Mouse (Mus musculus): Measurements from ENCODE around the gene Ube2z. TPM values are rescaled to one million over a fixed set of nuclear protein-coding genes. Genes with fewer than 3 reads are reported as not detected.
A peak's percentile ranks its signal among the peaks of the same experiment; 100 is the strongest.

Gene Ube2z
- polyA plus RNA-seq, 1 experiment from 2014 or later: 43.5 TPM

- H3K27me3 ChIP-seq (replicated peaks): no peaks in the 10 kb centered on the region
- under 1% methylated on average over 33 of the region's 33 CpGs for WGBS
- H3K4me3 ChIP-seq: peak overlapping the region; percentile 96
- peak overlapping the region; percentile 96 for H3K4me2 ChIP-seq
- H3K9me3 ChIP-seq (replicated peaks): no peaks in the 10 kb centered on the region
- H3K9ac ChIP-seq: peak overlapping the region; percentile 96
- ATAC-seq (ENCODE audit: insufficient number of reproducible peaks, low FRiP score): peak; percentile 15; the same call in 1 of the 2 replicates
- peak overlapping the region; percentile 95 for H3K27ac ChIP-seq (ENCODE audit: poor library complexity, severe bottlenecking)
- H3K4me1 ChIP-seq (replicated peaks): peaks cover 25% of the 10 kb centered on the region
- H3K36me3 ChIP-seq: no peaks in the 10 kb centered on the region
These were observed 58.8 kb downstream of the Ube2z start for GRCm38 (mm10) chr11:96006367-96006851.

- no peaks in the 10 kb centered on the region for H3K36me3 ChIP-seq
- H3K4me3 ChIP-seq: peak within 1 kb of the TSS; percentile 96
- H3K9ac ChIP-seq: peak within 1 kb of the TSS; percentile 96
- H3K4me2 ChIP-seq: peak within 1 kb of the TSS; percentile 96
- H3K27me3 ChIP-seq (replicated peaks): no peaks in the 10 kb centered on the region
- peak; percentile 48 for ATAC-seq (ENCODE audit: insufficient number of reproducible peaks, low FRiP score)
- WGBS: under 1% methylated on average over 64 of the region's 74 CpGs
- peak within 1 kb of the TSS; percentile 95 for H3K27ac ChIP-seq (ENCODE audit: poor library complexity, severe bottlenecking)
- no peaks in the 10 kb centered on the region for H3K9me3 ChIP-seq (replicated peaks)
- H3K4me1 ChIP-seq (replicated peaks): peaks cover 26% of the 10 kb centered on the region
These were observed 59.6 kb downstream of the Ube2z start, which contains the start of gene Igf2bp1 for GRCm38 (mm10) chr11:96005403-96006271. TSS of gene Igf2bp1 (minus strand) at chr11:96005940.

- H3K9me3 ChIP-seq (replicated peaks): no peaks in the 10 kb centered on the region
- WGBS: under 1% methylated on average over 57 of the region's 57 CpGs
- no peaks in the 10 kb centered on the region for H3K27me3 ChIP-seq (replicated peaks)
- peak; percentile 43 for ATAC-seq (ENCODE audit: insufficient number of reproducible peaks, low FRiP score)
- H3K4me3 ChIP-seq: peak overlapping the region; percentile 96
- H3K36me3 ChIP-seq: no peaks in the 10 kb centered on the region
- H3K4me1 ChIP-seq (replicated peaks): peaks cover 30% of the 10 kb centered on the region
- H3K4me2 ChIP-seq: peak overlapping the region; percentile 96
- H3K9ac ChIP-seq: peak overlapping the region; percentile 96
- H3K27ac ChIP-seq (ENCODE audit: poor library complexity, severe bottlenecking): peak overlapping the region; percentile 95
These were observed 60.3 kb downstream of the Ube2z start for GRCm38 (mm10) chr11:96004793-96005402.

DNA sequence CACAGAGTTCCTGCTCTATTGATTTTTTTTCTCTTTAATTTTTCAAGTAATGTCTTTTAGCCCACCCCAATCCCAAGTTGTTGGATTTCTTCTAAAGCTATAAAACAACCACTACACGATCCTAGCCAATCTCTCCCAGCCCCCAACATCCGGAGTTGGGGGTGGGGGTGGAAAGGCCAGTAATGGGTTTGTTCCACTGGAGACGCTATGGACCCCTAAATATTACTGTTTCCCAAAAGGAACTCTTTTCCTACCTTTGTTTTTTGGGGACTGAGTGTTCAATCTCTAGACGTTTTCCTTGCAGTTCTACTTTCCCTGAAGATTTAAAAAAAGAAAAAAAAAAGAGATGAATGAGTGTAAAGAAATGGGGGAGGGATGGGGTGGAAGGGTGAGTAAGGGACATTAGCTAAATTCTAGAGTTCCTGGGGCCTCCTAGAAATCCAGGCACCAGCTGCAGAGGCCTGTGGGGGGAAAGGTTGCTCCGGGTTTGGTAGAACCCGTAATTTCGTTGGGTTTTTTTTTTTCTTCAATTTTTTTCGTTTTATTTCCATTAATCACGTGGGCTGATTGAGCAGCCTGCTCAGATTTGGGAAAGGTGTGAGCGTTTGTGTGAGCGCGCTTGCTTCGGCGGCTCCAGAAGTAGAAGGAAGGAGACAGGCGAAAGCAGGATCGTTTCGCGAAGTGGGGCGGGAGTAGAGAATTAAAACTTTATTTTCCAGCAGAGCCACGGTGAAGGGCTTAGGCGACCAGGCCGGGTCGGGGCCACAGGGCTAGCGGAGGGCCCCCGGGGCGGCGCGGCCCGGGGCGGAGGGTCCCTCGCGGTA, 61.0 kb downstream of the Ube2z start:
- no peaks in the 10 kb centered on the region for H3K9me3 ChIP-seq (replicated peaks)
- H3K27me3 ChIP-seq (replicated peaks): no peaks in the 10 kb centered on the region
- peaks cover 31% of the 10 kb centered on the region for H3K4me1 ChIP-seq (replicated peaks)
- H3K9ac ChIP-seq: peak overlapping the region; percentile 96
- peak overlapping the region; percentile 96 for H3K4me2 ChIP-seq
- WGBS: under 1% methylated on average over 32 of the region's 32 CpGs
- H3K27ac ChIP-seq (ENCODE audit: poor library complexity, severe bottlenecking): peak overlapping the region; percentile 95
- no peak for ATAC-seq (ENCODE audit: insufficient number of reproducible peaks, low FRiP score)
- H3K4me3 ChIP-seq: peak overlapping the region; percentile 96
- no peaks in the 10 kb centered on the region for H3K36me3 ChIP-seq

- peaks cover 31% of the 10 kb centered on the region for H3K4me1 ChIP-seq (replicated peaks)
- 4% methylated on average over 12 of the region's 12 CpGs for WGBS
- no peaks in the 10 kb centered on the region for H3K9me3 ChIP-seq (replicated peaks)
- ATAC-seq (ENCODE audit: insufficient number of reproducible peaks, low FRiP score): no peak
- peak overlapping the region; percentile 96 for H3K4me3 ChIP-seq
- peak overlapping the region; percentile 47; the same call in 1 of the 2 replicates for H3K27ac ChIP-seq (ENCODE audit: poor library complexity, severe bottlenecking)
- H3K27me3 ChIP-seq (replicated peaks): no peaks in the 10 kb centered on the region
- peak overlapping the region; percentile 77 for H3K9ac ChIP-seq
- H3K36me3 ChIP-seq: no peaks in the 10 kb centered on the region
- peak overlapping the region; percentile 96 for H3K4me2 ChIP-seq
These were observed 61.9 kb downstream of the Ube2z start for GRCm38 (mm10) chr11:96003100-96003900.

Other genes starting within 250 kb of the Ube2z start
- gene Phospho1, start 240.9 kb downstream of the Ube2z start, polyA plus RNA-seq (2016; fragmentation: Nextera tagmentation; extraction: Ambion mirVana): 0.65 and 0.66 TPM in 2 replicates
- gene Gngt2, start 228.2 kb downstream of the Ube2z start, polyA plus RNA-seq (2016; fragmentation: Nextera tagmentation; extraction: Ambion mirVana): 39.1 and 39.2 TPM in 2 replicates
- 22.3 and 26.0 TPM in 2 replicates for gene Abi3, start 222.9 kb downstream of the Ube2z start, polyA plus RNA-seq (2016; fragmentation: Nextera tagmentation; extraction: Ambion mirVana)
- gene B4galnt2, start 150.5 kb downstream of the Ube2z start, polyA plus RNA-seq (2016; fragmentation: Nextera tagmentation; extraction: Ambion mirVana): 0.13 TPM in 1 of 2 replicates, not detected in the other
- gene Igf2bp1, start 59.4 kb downstream of the Ube2z start, polyA plus RNA-seq (2016; fragmentation: Nextera tagmentation; extraction: Ambion mirVana): 63.2 and 66.9 TPM in 2 replicates
- gene Gip, start 40.8 kb downstream of the Ube2z start, polyA plus RNA-seq (2016; fragmentation: Nextera tagmentation; extraction: Ambion mirVana): not detected in 2 replicates
- gene Snf8, start 30.5 kb downstream of the Ube2z start, polyA plus RNA-seq (2016; fragmentation: Nextera tagmentation; extraction: Ambion mirVana): 76.0 and 78.9 TPM in 2 replicates
- 1,401 and 1,405 TPM in 2 replicates for gene Atp5g1, start 10.3 kb upstream of the Ube2z start, polyA plus RNA-seq (2016; fragmentation: Nextera tagmentation; extraction: Ambion mirVana)
- gene Calcoco2, start 46.6 kb upstream of the Ube2z start, polyA plus RNA-seq (2016; fragmentation: Nextera tagmentation; extraction: Ambion mirVana): not detected in 2 replicates
- not detected in 2 replicates for gene Ttll6, start 68.4 kb upstream of the Ube2z start, polyA plus RNA-seq (2016; fragmentation: Nextera tagmentation; extraction: Ambion mirVana)
- gene Hoxb13, start 128.9 kb upstream of the Ube2z start, polyA plus RNA-seq (2016; fragmentation: Nextera tagmentation; extraction: Ambion mirVana): not detected in 2 replicates
- 0.06 TPM in 1 of 2 replicates, not detected in the other for gene Hoxb9, start 206.1 kb upstream of the Ube2z start, polyA plus RNA-seq (2016; fragmentation: Nextera tagmentation; extraction: Ambion mirVana)
- gene Hoxb8, start 216.5 kb upstream of the Ube2z start, polyA plus RNA-seq (2016; fragmentation: Nextera tagmentation; extraction: Ambion mirVana): 0.06 TPM in 1 of 2 replicates, not detected in the other
- gene Hoxb7, start 221.2 kb upstream of the Ube2z start, polyA plus RNA-seq (2016; fragmentation: Nextera tagmentation; extraction: Ambion mirVana): 0.14 and 0.22 TPM in 2 replicates
- gene Hoxb6, start 227.1 kb upstream of the Ube2z start, polyA plus RNA-seq (2016; fragmentation: Nextera tagmentation; extraction: Ambion mirVana): 0.62 TPM in 1 of 2 replicates, not detected in the other
- gene Hoxb5, start 237.9 kb upstream of the Ube2z start, polyA plus RNA-seq (2016; fragmentation: Nextera tagmentation; extraction: Ambion mirVana): 0.14 and 1.9 TPM in 2 replicates